Mouse (Mus musculus): ENCODE measurements around the gene Glrp1. TPM values are rescaled to one million over a fixed set of nuclear protein-coding genes. Genes with fewer than 3 reads are reported as not detected.

The Glrp1 gene
- total RNA-seq, 1 experiment from 2014 or later: not detected

- ATAC-seq (ENCODE audit: extremely low read depth, insufficient number of reproducible peaks, low FRiP score, poor library complexity, severe bottlenecking): no peak
These were observed 7.0 kb downstream of the Glrp1 start for GRCm38 (mm10) chr1:88502822-88503221.

DNA sequence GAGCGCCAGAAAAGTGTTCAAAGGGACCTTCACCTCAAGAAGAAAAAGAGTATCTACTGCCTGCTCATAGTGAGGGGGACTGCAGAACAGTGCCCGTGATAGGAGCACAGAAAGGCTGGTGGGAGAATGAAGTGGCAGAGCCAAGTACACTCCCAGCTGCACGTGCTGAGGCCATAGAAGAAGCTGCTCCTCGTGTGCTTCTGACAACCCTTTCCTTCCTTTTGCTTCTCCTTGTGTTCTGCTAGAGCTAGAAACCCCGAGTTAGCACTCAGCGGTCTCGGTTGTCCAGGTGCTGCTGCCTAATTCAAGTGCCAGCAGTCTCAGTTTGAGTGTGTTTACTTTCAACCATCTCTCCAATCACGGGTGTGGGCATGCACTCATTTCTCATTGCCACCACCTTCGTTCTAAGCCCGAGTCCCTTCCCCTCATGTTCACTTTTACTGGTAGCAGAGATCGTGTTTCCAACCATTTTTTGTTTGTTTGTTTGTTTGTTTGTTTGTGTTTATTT lies 10.6 kb downstream of the Glrp1 start:
- no peak for ATAC-seq (ENCODE audit: extremely low read depth, insufficient number of reproducible peaks, low FRiP score, poor library complexity, severe bottlenecking)

GRCm38 (mm10) chr1:88497407-88497806 lies 12.5 kb downstream of the Glrp1 start:
- no peak for ATAC-seq (ENCODE audit: extremely low read depth, insufficient number of reproducible peaks, low FRiP score, poor library complexity, severe bottlenecking)

DNA sequence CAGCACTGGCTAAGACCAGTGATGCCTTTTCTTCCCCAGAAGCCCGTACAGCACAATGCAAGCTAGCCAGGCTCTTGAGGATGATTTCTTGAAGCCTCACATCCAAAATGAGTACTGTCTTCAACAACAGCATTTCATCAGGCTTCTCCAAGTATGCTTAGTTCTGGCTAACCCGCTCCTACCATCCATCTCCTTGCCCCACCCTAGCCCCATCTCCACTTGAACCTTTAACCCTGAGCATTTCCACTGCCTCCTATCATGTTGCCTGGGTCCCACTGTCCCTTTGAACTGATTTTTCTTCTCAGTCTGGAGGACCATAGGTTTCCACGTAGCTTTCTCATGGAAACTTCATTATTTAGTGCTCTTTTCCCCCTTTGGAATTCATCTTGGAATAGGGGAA lies 17.5 kb downstream of the Glrp1 start:
- ATAC-seq (ENCODE audit: extremely low read depth, insufficient number of reproducible peaks, low FRiP score, poor library complexity, severe bottlenecking): no peak

GRCm38 (mm10) chr1:88491617-88492378 lies 18.1 kb downstream of the Glrp1 start:
- no peak for ATAC-seq (ENCODE audit: extremely low read depth, insufficient number of reproducible peaks, low FRiP score, poor library complexity, severe bottlenecking)

- no peak for ATAC-seq (ENCODE audit: extremely low read depth, insufficient number of reproducible peaks, low FRiP score, poor library complexity, severe bottlenecking)
These were observed 19.7 kb downstream of the Glrp1 start for GRCm38 (mm10) chr1:88490164-88490563.

DNA sequence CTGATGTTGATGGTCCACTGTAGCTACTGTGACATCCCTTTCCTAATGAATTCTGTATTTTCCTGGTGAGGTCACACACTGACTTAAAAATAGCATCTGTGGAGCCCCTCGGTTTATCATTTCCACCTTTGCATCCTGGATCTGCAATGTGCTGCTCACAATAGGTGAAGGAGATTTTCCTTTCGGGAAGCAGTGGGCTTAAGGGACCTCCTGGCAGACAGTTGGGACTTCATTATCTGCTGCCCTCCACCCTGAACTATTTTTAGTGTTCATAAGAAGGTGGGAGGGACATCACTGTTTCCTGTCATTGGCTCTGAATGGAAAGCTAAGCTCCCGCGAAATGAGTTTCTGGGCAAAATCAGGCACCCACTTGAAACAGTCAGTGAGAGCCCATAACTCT lies 20.9 kb downstream of the Glrp1 start:
- ATAC-seq (ENCODE audit: extremely low read depth, insufficient number of reproducible peaks, low FRiP score, poor library complexity, severe bottlenecking): no peak

DNA sequence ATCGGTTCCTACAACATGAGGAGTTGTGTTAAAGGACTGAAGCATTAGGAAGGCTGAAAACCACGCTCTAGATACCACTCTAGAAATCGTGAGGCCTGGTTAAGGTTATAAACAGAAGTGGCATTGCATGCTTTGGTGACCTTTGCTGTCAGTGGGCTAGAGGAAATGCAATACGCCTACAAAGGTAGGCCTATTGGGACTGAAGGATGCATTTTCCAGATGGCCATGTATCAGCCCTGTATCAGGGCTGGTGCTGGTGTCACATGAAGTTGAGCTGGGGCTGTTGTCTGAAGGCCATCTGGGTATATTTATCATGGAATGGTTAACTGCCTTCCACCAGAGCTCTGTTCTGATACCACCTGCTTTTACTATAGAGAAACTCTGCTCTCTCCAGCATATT lies 23.5 kb downstream of the Glrp1 start:
- ATAC-seq (ENCODE audit: extremely low read depth, insufficient number of reproducible peaks, low FRiP score, poor library complexity, severe bottlenecking): no peak

DNA sequence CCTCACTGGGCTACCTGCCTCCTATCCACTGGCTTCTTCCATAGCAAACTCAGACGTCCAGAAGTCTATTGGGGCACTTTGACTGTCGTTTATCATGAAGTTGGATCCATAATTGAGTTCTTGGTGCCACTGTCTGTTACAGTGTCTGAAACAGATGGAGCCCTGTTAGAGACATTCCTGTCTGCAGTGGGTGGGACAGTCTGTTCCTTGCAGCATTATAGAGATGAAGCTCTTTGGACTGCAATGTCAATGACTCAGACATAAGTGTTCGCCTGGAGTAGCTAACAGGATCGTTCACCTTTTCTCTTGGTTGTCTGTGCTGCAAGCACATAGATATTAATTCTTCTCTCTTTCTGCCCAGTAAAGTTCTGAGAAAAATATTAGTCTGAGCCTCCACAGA lies 25.8 kb downstream of the Glrp1 start:
- ATAC-seq (ENCODE audit: extremely low read depth, insufficient number of reproducible peaks, low FRiP score, poor library complexity, severe bottlenecking): no peak

GRCm38 (mm10) chr1:88482142-88483099 lies 27.4 kb downstream of the Glrp1 start:
- ATAC-seq (ENCODE audit: extremely low read depth, insufficient number of reproducible peaks, low FRiP score, poor library complexity, severe bottlenecking): no peak

- no peak for ATAC-seq (ENCODE audit: extremely low read depth, insufficient number of reproducible peaks, low FRiP score, poor library complexity, severe bottlenecking)
These were observed 29.3 kb downstream of the Glrp1 start for GRCm38 (mm10) chr1:88480594-88480993.

DNA sequence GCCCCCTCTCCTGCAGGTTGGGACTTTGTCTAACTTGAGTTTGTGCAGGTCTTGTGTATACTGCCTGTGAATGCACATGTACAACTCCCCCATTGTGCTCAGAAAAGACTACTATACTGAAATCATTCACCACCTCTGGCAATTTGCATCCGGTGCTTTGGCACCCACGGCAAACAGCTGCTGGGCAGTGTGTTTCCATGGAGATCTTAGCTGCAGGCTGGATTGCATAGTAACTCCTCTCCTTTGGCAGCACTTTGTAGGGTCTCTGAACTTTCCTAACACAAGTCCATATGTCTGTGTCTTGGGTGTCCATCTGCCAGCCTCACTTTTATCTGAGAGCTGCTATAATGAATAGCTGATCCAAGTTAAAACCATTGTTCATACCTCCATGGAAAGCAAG lies 31.7 kb downstream of the Glrp1 start:
- no peak for ATAC-seq (ENCODE audit: extremely low read depth, insufficient number of reproducible peaks, low FRiP score, poor library complexity, severe bottlenecking)

DNA sequence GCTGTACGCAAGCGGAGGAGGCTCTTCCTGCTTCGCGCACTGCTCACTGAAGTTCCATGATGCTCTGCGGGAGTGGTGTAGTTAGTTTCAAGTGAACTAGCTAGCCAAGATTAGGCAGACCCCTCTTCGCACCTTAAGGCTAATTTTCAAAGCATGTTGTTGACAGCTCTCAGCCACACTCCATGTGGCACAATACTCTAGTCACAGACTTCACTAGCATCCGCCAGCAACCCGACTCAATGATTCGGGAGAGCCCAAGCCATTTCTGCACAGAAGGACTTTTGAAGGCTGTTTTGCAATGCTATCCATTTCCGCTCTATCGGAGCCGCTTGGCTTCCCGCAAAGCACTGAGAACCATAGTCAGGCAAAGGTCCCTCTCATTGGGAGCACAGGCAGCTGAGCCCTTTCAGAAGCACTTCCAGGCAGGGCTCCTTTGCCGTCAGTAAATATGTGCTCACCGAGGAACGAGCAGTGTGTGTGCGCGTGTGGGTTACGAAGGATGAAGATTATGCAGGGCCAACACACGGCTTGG lies 33.2 kb downstream of the Glrp1 start:
- ATAC-seq (ENCODE audit: extremely low read depth, insufficient number of reproducible peaks, low FRiP score, poor library complexity, severe bottlenecking): no peak

DNA sequence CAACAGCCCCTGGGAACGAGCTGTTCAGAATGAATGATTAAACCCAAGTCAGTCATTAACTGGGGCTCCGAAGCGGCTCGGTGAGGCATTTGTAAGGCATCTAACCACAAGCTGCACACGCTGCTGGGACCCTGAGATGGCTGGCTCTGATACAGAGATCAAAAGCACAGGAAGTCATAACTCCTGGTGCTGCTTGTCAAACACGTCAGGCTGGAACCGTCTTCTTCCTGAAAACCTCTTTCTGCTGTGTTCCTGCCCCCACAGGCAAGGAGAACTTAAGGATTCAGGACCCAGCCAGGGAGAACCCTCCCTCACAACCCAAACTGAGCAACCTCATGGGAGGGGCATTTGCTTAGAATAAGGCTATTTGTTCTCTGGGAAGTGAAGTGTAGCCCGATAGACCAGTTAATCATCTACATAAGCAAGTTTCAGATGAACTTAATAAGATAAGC lies 34.3 kb downstream of the Glrp1 start:
- ATAC-seq (ENCODE audit: extremely low read depth, insufficient number of reproducible peaks, low FRiP score, poor library complexity, severe bottlenecking): no peak

DNA sequence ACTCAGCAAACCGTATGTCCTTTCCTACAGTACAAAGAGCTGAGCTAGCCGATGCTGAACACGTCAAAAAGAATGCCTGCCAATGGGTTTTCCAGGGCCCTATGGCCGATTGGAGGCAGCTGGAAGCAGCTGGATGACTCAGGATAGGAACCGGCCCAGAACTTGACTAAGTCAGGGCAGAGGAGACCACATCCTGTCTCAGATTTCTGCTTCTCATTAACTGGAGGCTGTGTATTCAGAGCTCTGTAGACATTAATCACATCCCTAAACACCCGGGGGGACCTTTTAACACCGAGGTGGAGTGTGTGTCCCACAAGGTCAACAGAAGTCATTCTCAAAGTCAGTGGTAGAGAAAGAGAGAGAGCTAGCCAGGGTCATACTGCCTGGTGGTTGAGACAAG lies 35.3 kb downstream of the Glrp1 start:
- ATAC-seq (ENCODE audit: extremely low read depth, insufficient number of reproducible peaks, low FRiP score, poor library complexity, severe bottlenecking): no peak

DNA sequence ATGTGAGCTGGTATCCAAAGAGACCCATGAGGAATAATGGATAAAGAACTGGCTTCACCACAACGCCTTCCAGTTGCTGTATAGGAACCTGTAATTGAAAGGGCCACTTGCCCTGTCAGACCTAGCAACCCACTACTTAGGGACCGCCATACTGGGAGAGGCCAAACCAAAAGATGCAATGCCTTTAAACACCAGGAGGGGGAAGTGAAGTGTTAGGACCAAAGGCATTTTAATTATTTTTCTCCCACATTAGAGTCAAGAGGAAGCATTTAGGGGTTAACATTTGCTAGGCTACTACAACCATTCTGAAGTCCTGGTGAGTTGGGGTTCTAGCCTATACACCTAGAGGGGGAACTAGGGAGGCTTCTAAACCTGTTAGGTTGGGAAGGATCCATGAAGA lies 36.0 kb downstream of the Glrp1 start:
- no peak for ATAC-seq (ENCODE audit: extremely low read depth, insufficient number of reproducible peaks, low FRiP score, poor library complexity, severe bottlenecking)

DNA sequence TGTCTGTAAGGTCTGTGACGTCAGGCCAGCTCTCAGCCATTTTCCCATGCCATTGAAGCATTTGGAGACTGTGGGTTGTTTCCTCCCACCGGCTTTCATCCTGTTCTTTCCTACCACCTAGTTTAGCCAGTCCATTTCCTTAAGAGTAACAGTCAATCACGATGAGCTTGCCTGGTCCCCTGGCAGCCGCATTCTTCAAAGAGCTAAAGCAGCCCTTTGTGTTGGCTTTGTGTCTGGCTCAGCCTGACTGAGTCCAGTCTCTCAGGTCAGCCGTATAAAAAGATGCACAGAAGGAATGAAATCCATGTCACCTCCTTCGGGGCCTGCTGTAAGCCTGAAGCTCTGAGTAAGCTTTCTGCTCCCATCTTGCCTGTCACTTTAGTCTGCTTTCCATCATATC lies 37.6 kb downstream of the Glrp1 start:
- ATAC-seq (ENCODE audit: extremely low read depth, insufficient number of reproducible peaks, low FRiP score, poor library complexity, severe bottlenecking): no peak

- ATAC-seq (ENCODE audit: extremely low read depth, insufficient number of reproducible peaks, low FRiP score, poor library complexity, severe bottlenecking): no peak
These were observed 40.1 kb downstream of the Glrp1 start for GRCm38 (mm10) chr1:88469746-88470145.

DNA sequence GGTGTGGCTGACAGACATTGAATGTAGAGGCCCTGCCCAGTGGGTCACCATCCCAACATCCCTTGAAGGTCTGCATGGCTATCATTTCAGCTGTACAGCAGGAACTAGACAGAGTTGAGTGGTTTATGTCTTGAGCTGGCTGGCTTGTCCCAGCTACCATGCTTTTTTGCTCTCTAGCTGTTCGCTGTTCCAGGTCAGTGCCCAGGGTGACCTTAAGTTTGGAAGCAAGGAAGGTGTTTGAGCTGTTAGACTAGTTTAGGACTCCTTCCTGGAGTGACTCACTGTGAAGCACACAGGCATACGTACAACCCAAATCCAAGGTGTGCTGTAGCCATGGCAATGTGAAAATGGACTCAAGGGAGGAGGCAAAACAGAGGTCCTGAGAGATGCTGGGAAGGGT lies 41.5 kb downstream of the Glrp1 start:
- ATAC-seq (ENCODE audit: extremely low read depth, insufficient number of reproducible peaks, low FRiP score, poor library complexity, severe bottlenecking): no peak

DNA sequence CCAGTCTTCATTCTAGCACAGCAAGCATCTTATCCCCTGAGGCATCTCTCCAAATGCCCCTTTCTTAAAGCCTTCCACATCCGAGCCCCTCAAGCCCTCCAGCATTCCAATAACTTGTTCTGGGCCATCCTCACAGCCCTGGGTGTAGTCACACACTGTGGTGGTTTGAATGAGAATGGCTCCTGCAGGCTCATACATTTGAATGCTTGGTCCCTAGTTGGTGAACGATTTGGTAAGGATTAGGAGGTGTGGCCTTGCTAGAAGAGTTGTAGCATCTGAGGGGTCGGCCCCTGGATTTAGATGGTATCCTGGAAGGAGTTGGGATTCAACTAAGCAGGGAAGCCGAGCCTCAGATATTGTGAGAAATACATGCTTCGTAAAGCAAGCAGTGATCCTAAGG lies 42.0 kb downstream of the Glrp1 start:
- no peak for ATAC-seq (ENCODE audit: extremely low read depth, insufficient number of reproducible peaks, low FRiP score, poor library complexity, severe bottlenecking)

All from neutrophil, adult 5-6 weeks (primary cell).